Mouse (Mus musculus) activated CD4-positive, CD25-positive, alpha-beta regulatory T cell, adult 4 months (primary cell): ENCODE results near the gene Gna13. TPM values are rescaled to one million over a fixed set of nuclear protein-coding genes. Genes with fewer than 3 reads are reported as not detected.

Source experiments
- ATAC-seq: one replicate; pipeline ENCODE4 v1.8.0; 2017
- polyA plus RNA-seq, 2 experiments: library from polyadenylated mRNA; unstranded; fragments of 100-300 nt; shearing (Covaris generic); gene quantifications; one replicate each; pipeline ENCODE4 v1.2.1; 2017

The Gna13 gene
- polyA plus RNA-seq, 2 experiments from 2014 or later: 56.6 to 64.4 TPM

GRCm38 (mm10) chr11:109425392-109426271 lies 63.0 kb downstream of the Gna13 start, which contains the start of gene Amz2:
TSS of gene Amz2 (plus strand) at chr11:109425946.
- peak; percentile 85 for ATAC-seq

- no peak for ATAC-seq
Observed at GRCm38 (mm10) chr11:109426272-109426586, 63.6 kb downstream of the Gna13 start.

- no peak for ATAC-seq
Observed at GRCm38 (mm10) chr11:109427353-109427752, 64.7 kb downstream of the Gna13 start.

- ATAC-seq: peak; percentile 10
Observed at GRCm38 (mm10) chr11:109434233-109434798, 71.7 kb downstream of the Gna13 start.

- no peak for ATAC-seq
Observed at GRCm38 (mm10) chr11:109436889-109437288, 74.3 kb downstream of the Gna13 start.

GRCm38 (mm10) chr11:109439209-109439608 lies 76.6 kb downstream of the Gna13 start:
- ATAC-seq: no peak

- ATAC-seq: peak; percentile 84
Observed at GRCm38 (mm10) chr11:109439829-109440340, 77.3 kb downstream of the Gna13 start.

GRCm38 (mm10) chr11:109440641-109441040 lies 78.0 kb downstream of the Gna13 start:
- no peak for ATAC-seq

- peak; percentile 48 for ATAC-seq
Observed at GRCm38 (mm10) chr11:109441119-109441518, 78.5 kb downstream of the Gna13 start.

- ATAC-seq: no peak
Observed at GRCm38 (mm10) chr11:109442166-109442730, 79.6 kb downstream of the Gna13 start.

GRCm38 (mm10) chr11:109443468-109444263 lies 81.0 kb downstream of the Gna13 start:
- ATAC-seq: no peak

GRCm38 (mm10) chr11:109444600-109444999 lies 82.0 kb downstream of the Gna13 start:
- ATAC-seq: no peak

GRCm38 (mm10) chr11:109445438-109446035 lies 82.9 kb downstream of the Gna13 start:
- peak; percentile 41 for ATAC-seq

Other genes with a start within 250 kb of the Gna13 start
- gene E030025P04Rik, start 218.5 kb upstream of the Gna13 start, polyA plus RNA-seq: not detected
- gene Rgs9, start 64.7 kb upstream of the Gna13 start, polyA plus RNA-seq: 1 to 10 TPM; 3.3 to 5.5 TPM
- under 1 TPM; 0.17 to 0.40 TPM for gene 9930022D16Rik, start 51.1 kb downstream of the Gna13 start, polyA plus RNA-seq
- 10 to 100 TPM; 39.6 to 51.6 TPM for gene Amz2, start 63.1 kb downstream of the Gna13 start, polyA plus RNA-seq
- gene Arsg, start 110.5 kb downstream of the Gna13 start, polyA plus RNA-seq: 1 to 10 TPM; 4.5 to 5.5 TPM
- gene Slc16a6, start 110.8 kb downstream of the Gna13 start, polyA plus RNA-seq: 10 to 100 TPM; 21.1 to 24.9 TPM
- under 1 TPM in 1 of 2 experiments, not detected in 1; 0.29 TPM for gene Wipi1, start 249.1 kb downstream of the Gna13 start, polyA plus RNA-seq